Mouse (Mus musculus): ENCODE measurements around the gene Fabp3. TPM values are rescaled to one million over a fixed set of nuclear protein-coding genes. Genes with fewer than 3 reads are reported as not detected.

The Fabp3 gene
- polyA plus RNA-seq, 1 experiment from 2014 or later: 37.2 TPM

- WGBS: 40% methylated on average over 23 of the region's 23 CpGs
- H3K9me3 ChIP-seq: no peaks in the 10 kb centered on the region
Observed at GRCm38 (mm10) chr4:130295047-130295745, 13.2 kb upstream of the Fabp3 start.

GRCm38 (mm10) chr4:130296243-130296965 is 12.0 kb upstream of the Fabp3 start:
- Histone ChIP-seq H3K4me3 (no peak overlapping the region), H3K27ac (no peak overlapping the region), H3K27me3 (no peaks in the 10 kb centered on the region), H3K36me3 (no peaks in the 10 kb centered on the region), H3K4me2 (no peak overlapping the region), H3K9me3 (no peaks in the 10 kb centered on the region), H3K4me1 (peaks cover 7% of the 10 kb centered on the region), H3K9ac (no peak overlapping the region)
- ATAC-seq (ENCODE audit: insufficient number of reproducible peaks, low FRiP score, low TSS enrichment, low read depth): no peak
- WGBS: 82% methylated on average over 13 of the region's 13 CpGs

More at GRCm38 (mm10) chr4:130295047-130295745, 13.2 kb upstream of the Fabp3 start:
- no peak for ATAC-seq (ENCODE audit: insufficient number of reproducible peaks, low FRiP score, low TSS enrichment, low read depth)
- Histone ChIP-seq H3K9ac (no peak overlapping the region), H3K4me1 (peaks cover 7% of the 10 kb centered on the region), H3K36me3 (no peaks in the 10 kb centered on the region), H3K27me3 (no peaks in the 10 kb centered on the region), H3K4me3 (no peak overlapping the region), H3K27ac (no peak overlapping the region), H3K4me2 (0 out of 2 replicates have a peak overlapping the region, but pooled peaks have one; percentile 14)

GRCm38 (mm10) chr4:130297123-130297529 is 11.3 kb upstream of the Fabp3 start:
- peaks cover 7% of the 10 kb centered on the region for H3K4me1 ChIP-seq
- H3K9ac ChIP-seq: no peak overlapping the region
- no peak overlapping the region for H3K4me2 ChIP-seq
- H3K9me3 ChIP-seq: no peaks in the 10 kb centered on the region
- ATAC-seq (ENCODE audit: insufficient number of reproducible peaks, low FRiP score, low TSS enrichment, low read depth): no peak
- no peak overlapping the region for H3K4me3 ChIP-seq
- WGBS: 29% methylated on average over 13 of the region's 13 CpGs
- H3K27me3 ChIP-seq: no peaks in the 10 kb centered on the region
- H3K36me3 ChIP-seq: no peaks in the 10 kb centered on the region
- no peak overlapping the region for H3K27ac ChIP-seq

DNA sequence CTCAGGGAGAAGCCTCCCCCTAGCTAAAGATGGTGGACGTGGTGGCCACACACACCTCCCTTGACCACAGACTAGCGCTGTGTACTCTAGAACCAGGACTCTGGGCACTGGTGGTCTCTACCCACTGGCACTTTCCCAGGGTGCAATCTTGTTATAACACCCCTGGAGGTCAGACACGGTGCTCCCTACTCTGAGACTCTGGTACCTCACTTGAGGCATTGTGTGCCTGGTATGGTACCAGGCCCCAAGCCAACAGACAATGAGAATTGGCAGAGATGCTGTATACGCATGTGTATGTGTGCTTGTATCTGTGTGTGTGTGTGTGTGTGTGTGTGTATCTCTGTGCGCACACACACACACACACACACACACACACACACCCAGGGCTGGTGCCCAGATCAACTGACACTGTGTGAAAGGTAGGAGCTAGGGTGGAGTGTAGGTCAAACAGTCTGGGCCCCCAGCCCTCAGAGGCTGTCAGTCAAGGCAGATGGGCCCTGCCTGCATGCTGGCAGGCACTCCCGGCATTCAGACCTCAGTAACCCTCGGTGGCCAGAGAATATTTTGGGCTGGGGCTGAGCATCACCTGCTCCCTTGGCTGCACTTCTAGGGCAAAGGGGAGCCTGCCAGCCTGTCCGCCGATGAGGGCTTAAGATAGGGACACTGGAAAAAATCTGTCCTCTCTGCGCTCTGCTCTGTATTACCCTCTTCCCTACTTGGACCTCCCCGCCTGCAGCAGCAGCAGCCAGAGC is 9.3 kb upstream of the Fabp3 start:
- no peak overlapping the region for H3K9ac ChIP-seq
- H3K4me2 ChIP-seq: no peak overlapping the region
- H3K36me3 ChIP-seq: no peaks in the 10 kb centered on the region
- peaks cover 7% of the 10 kb centered on the region for H3K4me1 ChIP-seq
- no peaks in the 10 kb centered on the region for H3K27me3 ChIP-seq
- 76% methylated on average over 11 of the region's 11 CpGs for WGBS
- H3K27ac ChIP-seq: no peak overlapping the region
- H3K9me3 ChIP-seq: no peaks in the 10 kb centered on the region
- no peak overlapping the region for H3K4me3 ChIP-seq
- no peak for ATAC-seq (ENCODE audit: insufficient number of reproducible peaks, low FRiP score, low TSS enrichment, low read depth)

GRCm38 (mm10) chr4:130299629-130300018 is 8.8 kb upstream of the Fabp3 start:
- Histone ChIP-seq H3K4me3 (no peak overlapping the region), H3K9ac (no peak overlapping the region), H3K4me2 (no peak overlapping the region), H3K4me1 (peaks cover 7% of the 10 kb centered on the region), H3K27me3 (peaks cover 3% of the 10 kb centered on the region), H3K27ac (no peak overlapping the region), H3K36me3 (no peaks in the 10 kb centered on the region), H3K9me3 (no peaks in the 10 kb centered on the region)
- WGBS: 74% methylated on average over 8 of the region's 8 CpGs
- no peak for ATAC-seq (ENCODE audit: insufficient number of reproducible peaks, low FRiP score, low TSS enrichment, low read depth)

DNA sequence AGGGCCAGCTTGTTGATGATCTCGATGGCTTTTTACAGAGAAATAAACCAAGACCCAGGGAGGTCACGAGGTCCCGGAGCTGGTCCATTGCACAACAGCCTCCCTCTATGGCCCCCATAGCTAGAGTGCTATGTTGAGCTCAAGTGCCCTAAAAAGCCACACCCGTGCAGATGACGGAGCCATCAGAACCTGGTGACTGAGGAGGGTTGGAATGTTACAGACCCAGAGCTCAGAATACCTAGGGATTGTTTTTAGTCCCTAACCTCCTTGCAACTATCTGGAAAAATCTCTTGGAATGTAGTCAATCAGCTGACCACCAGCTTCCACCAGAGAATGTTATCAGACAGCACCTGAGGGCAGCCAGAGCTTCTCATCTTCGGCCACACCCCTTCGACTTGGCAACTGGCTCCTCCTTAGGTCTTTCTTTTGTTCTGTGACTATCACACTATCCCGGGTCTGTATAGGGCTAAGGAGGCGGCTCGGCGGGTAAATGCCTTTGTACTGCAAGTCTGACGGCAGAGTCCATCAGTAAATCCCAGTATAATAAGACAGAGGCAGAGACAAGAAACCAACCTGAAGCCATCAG is 6.0 kb upstream of the Fabp3 start:
- ATAC-seq (ENCODE audit: insufficient number of reproducible peaks, low FRiP score, low TSS enrichment, low read depth): no peak
- 0 out of 2 replicates have a peak, but pooled peaks cover 3% of the 10 kb centered on the region for H3K4me1 ChIP-seq
- no peaks in the 10 kb centered on the region for H3K36me3 ChIP-seq
- no peaks in the 10 kb centered on the region for H3K9me3 ChIP-seq
- H3K4me3 ChIP-seq: no peak overlapping the region
- H3K27ac ChIP-seq: no peak overlapping the region
- H3K9ac ChIP-seq: no peak overlapping the region
- no peak overlapping the region for H3K4me2 ChIP-seq
- H3K27me3 ChIP-seq: peaks cover 27% of the 10 kb centered on the region
- 58% methylated on average over 12 of the region's 12 CpGs for WGBS

- WGBS: 21% methylated on average over 3 of the region's 3 CpGs
- Histone ChIP-seq H3K9ac (no peak overlapping the region), H3K36me3 (no peaks in the 10 kb centered on the region), H3K27me3 (peaks cover 50% of the 10 kb centered on the region), H3K9me3 (no peaks in the 10 kb centered on the region), H3K4me1 (peaks cover 22% of the 10 kb centered on the region), H3K27ac (no peak overlapping the region), H3K4me2 (no peak overlapping the region), H3K4me3 (no peak overlapping the region)
- no peak for ATAC-seq (ENCODE audit: insufficient number of reproducible peaks, low FRiP score, low TSS enrichment, low read depth)
Observed at GRCm38 (mm10) chr4:130304746-130305145, 3.6 kb upstream of the Fabp3 start.

DNA sequence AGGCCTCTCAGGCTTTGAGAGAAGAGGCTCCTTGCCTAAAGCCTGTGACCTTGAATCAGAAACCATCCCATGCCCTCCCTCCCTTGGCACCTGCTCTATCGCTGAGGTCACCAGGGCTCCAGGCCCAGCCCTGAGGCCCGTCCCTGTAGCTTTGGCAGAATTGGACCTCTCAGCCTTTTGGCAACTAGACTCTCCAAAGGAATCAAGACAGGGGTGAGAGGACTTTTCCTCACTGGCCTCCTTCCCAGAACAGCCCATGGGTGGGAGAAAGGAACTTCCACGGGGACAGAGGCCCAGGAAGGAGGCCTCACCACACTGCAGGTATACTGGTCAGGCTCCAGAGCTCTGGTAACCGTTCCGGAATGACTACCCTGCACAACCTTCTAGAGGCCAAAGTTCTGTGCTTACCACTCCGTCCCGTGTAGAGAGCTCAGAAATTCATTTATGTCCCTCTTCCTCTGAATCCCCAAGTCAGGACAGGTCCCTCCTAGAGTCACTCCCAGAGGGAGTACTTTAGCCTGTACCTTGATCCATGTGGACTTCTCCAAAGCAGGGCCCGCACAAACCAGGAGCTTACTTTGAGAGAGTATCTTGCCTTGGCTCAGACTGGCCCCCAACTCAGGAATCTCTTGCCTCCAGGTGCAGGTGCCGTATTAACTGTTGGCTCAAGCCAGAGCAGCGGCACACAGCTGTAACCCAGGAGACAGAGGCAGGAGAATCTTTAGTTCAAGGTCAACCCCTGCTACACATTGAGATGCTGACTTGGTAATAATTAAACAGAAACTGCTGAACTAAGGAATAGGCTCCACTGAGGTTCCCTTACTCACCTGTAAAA is 1.4 kb upstream of the Fabp3 start:
- Histone ChIP-seq H3K9me3 (no peaks in the 10 kb centered on the region), H3K36me3 (no peaks in the 10 kb centered on the region), H3K4me1 (peaks cover 22% of the 10 kb centered on the region), H3K4me2 (peak overlapping the region; percentile 96; the same call in 1 of the 2 replicates), H3K4me3 (no peak overlapping the region), H3K27me3 (peaks cover 67% of the 10 kb centered on the region), H3K9ac (no peak overlapping the region), H3K27ac (no peak overlapping the region)
- WGBS: 74% methylated on average over 10 of the region's 10 CpGs
- ATAC-seq (ENCODE audit: insufficient number of reproducible peaks, low FRiP score, low TSS enrichment, low read depth): no peak

GRCm38 (mm10) chr4:130307851-130308230 is 554 bp upstream of the Fabp3 start:
- Histone ChIP-seq H3K27ac (no peak overlapping the region), H3K4me3 (peak overlapping the region; percentile 52), H3K36me3 (peaks cover 2% of the 10 kb centered on the region; the same call in 1 of the 2 replicates), H3K9me3 (no peaks in the 10 kb centered on the region), H3K27me3 (peaks cover 67% of the 10 kb centered on the region), H3K9ac (no peak overlapping the region), H3K4me1 (peaks cover 22% of the 10 kb centered on the region), H3K4me2 (peak overlapping the region; percentile 96)
- under 1% methylated on average over 23 of the region's 23 CpGs for WGBS
- ATAC-seq (ENCODE audit: insufficient number of reproducible peaks, low FRiP score, low TSS enrichment, low read depth): no peak

DNA sequence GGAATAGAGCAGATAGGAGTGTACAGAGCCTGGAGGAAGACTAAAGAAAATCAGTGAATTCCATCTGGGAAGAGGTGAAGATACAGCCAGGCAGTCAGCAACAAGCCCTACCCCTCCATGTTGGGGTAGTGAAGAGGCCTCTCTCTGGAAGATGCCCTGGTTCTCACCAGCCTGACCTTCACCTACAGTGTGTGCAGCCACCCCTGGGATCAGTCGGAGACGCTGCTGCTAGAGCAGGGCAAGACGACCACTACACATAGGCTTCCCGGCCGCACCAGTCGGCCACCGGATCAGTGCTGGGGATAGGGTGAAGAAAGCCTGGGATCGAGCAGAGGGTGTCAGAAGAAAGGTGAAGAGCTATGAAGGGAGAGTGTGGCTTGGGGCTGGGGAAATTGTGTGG is 859 bp downstream of the Fabp3 start:
- H3K36me3 ChIP-seq: peaks cover 2% of the 10 kb centered on the region; the same call in 1 of the 2 replicates
- ATAC-seq (ENCODE audit: insufficient number of reproducible peaks, low FRiP score, low TSS enrichment, low read depth): no peak
- H3K27ac ChIP-seq: no peak overlapping the region
- H3K4me2 ChIP-seq: peak overlapping the region; percentile 96
- no peak overlapping the region for H3K9ac ChIP-seq
- H3K27me3 ChIP-seq: peaks cover 67% of the 10 kb centered on the region
- peak overlapping the region; percentile 52 for H3K4me3 ChIP-seq
- peaks cover 22% of the 10 kb centered on the region for H3K4me1 ChIP-seq
- no peaks in the 10 kb centered on the region for H3K9me3 ChIP-seq
- WGBS: 34% methylated on average over 8 of the region's 8 CpGs

DNA sequence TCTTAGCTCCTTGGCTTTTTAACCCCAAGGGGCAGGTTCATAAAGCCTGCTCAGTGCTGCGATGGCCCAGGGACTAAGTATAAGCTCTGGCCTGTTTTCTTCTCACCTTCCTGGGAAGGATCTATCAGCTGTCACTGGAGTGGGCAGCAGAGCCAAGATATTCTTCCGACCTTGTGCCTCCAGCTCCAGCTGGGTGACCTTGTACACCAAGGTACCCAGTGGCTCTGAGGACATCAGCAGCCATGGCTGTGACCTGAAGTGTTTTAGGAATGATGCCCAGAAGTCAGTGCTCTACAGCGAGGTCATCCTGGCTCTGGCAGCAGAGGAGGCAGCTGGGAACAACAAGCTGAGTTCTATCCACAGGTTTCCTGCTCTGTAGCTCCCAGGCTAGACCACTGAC is 4.1 kb downstream of the Fabp3 start:
- H3K27ac ChIP-seq: no peak overlapping the region
- H3K9ac ChIP-seq: no peak overlapping the region
- no peaks in the 10 kb centered on the region for H3K9me3 ChIP-seq
- H3K4me3 ChIP-seq: no peak overlapping the region
- no peak for ATAC-seq (ENCODE audit: insufficient number of reproducible peaks, low FRiP score, low TSS enrichment, low read depth)
- H3K27me3 ChIP-seq: peaks cover 39% of the 10 kb centered on the region
- H3K4me2 ChIP-seq: no peak overlapping the region
- WGBS: 84% methylated on average over 3 of the region's 3 CpGs
- peaks cover 19% of the 10 kb centered on the region for H3K36me3 ChIP-seq
- H3K4me1 ChIP-seq: peaks cover 23% of the 10 kb centered on the region

Data from limb, embryonic 15.5 days (tissue).